Mouse (Mus musculus) forebrain, embryonic 11.5 days (tissue): ENCODE measurements around the gene Olfr770. TPM values are rescaled to one million over a fixed set of nuclear protein-coding genes. Genes with fewer than 3 reads are reported as not detected.
"Not testable (repeated sequence)": the region's sequence is repeated elsewhere in the genome, so short reads cannot be mapped to it uniquely, and the experiment has no call there.

ENCODE experiments used
- ATAC-seq: fragments of 200-750 bp; cut with Nextera tagmentation; replicated peaks from 2 replicates; pipeline ENCODE4 v1.8.0; 2017; ENCODE audit warnings: moderate TSS enrichment; ENCODE audit not compliant: low FRiP score
- DNase-seq: peaks from one replicate; pipeline ENCODE4 v3.0.0-alpha.2; 2017; ENCODE audit warnings: low spot score
- H3K27ac ChIP-seq: fragments of 300-500 bp; sonication (generic); 2 replicates; pipeline ENCODE4 v1.5.1; 2014; ENCODE audit warnings: low read depth, low read length
- H3K27me3 ChIP-seq: fragments of 300-500 bp; sonication (generic); 2 replicates; pipeline ENCODE4 v1.6.1; 2014; ENCODE audit warnings: mild to moderate bottlenecking, low read length, mixed read lengths; ENCODE audit not compliant: control insufficient read depth, insufficient read depth
- H3K36me3 ChIP-seq: fragments of 300-500 bp; sonication (generic); 2 replicates; pipeline ENCODE4 v1.6.1; 2014; ENCODE audit warnings: mild to moderate bottlenecking, low read length, moderate library complexity, mixed read lengths; ENCODE audit not compliant: control insufficient read depth, insufficient read depth
- H3K4me1 ChIP-seq: fragments of 300-500 bp; sonication (generic); replicated peaks from 2 replicates; pipeline ENCODE4 v1.6.1; 2014; ENCODE audit warnings: low read length, mixed read lengths; ENCODE audit not compliant: control insufficient read depth, insufficient read depth
- H3K4me2 ChIP-seq: fragments of 300-500 bp; sonication (generic); 2 replicates; pipeline ENCODE4 v1.6.1; 2014; ENCODE audit warnings: low read depth, mild to moderate bottlenecking, low read length, moderate library complexity, mixed read lengths; ENCODE audit not compliant: severe bottlenecking
- H3K4me3 ChIP-seq: fragments of 300-500 bp; sonication (generic); 2 replicates; pipeline ENCODE4 v1.5.1; 2014; ENCODE audit warnings: low read depth, low read length
- H3K9ac ChIP-seq: fragments of 300-500 bp; sonication (generic); 2 replicates; pipeline ENCODE4 v1.6.1; 2014; ENCODE audit warnings: low read length
- H3K9me3 ChIP-seq: fragments of 300-500 bp; sonication (generic); 2 replicates; pipeline ENCODE4 v1.6.1; 2016; ENCODE audit warnings: low read length, mixed read lengths; ENCODE audit not compliant: control insufficient read depth
- WGBS: fragments of 180-500 bp; shearing (Covaris S2); extraction: QIAGEN DNeasy Blood & Tissue Kit; methylation state at CpG from one replicate; pipeline ENCODE4 v1.1.7; 2014; 5-methylcytosine and 5-hydroxymethylcytosine counted together
- polyA plus RNA-seq: library from polyadenylated mRNA; unstranded; fragments of >200 nt; fragmentation: Nextera tagmentation; extraction: Ambion mirVana; gene quantifications from 2 replicates; pipeline ENCODE4 v1.2.1, GENCODE M21; 2014

Olfr770 gene
- polyA plus RNA-seq: not detected in 2 replicates

DNA sequence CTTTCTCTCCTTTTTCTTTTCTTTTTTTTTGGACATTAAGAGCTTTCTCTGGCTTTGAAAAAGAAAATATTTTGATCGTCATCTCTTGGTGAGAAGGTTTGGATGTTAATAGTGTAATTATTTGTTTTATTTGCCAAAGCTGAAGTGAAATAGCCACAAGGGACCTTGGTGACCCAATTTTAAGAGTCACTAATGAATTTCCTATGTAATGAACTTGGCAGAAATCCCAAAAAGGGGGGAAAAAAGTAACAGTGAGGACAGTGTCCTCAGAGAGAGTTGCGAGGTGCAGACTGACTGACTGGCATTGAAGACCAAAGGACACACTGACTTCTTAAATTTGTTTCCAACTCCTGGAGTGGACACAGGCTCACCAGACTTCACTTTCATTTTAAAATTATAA lies at the start of gene Olfr770:
Gene Olfr770 (minus strand): TSS at position 101 of the 400 bp plus-strand sequence.
- Histone ChIP-seq H3K4me1 (no peaks in the 10 kb centered on the region), H3K36me3 (no peaks in the 10 kb centered on the region), H3K4me3 (no peak within 1 kb of the TSS), H3K27ac (no peak within 1 kb of the TSS), H3K9me3 (no peaks in the 10 kb centered on the region), H3K9ac (no peak within 1 kb of the TSS), H3K27me3 (no peaks in the 10 kb centered on the region), H3K4me2 (no peak within 1 kb of the TSS)
- ATAC-seq (no peak), DNase-seq (no peak)
- WGBS: 87% methylated on average over 2 of the region's 2 CpGs

DNA sequence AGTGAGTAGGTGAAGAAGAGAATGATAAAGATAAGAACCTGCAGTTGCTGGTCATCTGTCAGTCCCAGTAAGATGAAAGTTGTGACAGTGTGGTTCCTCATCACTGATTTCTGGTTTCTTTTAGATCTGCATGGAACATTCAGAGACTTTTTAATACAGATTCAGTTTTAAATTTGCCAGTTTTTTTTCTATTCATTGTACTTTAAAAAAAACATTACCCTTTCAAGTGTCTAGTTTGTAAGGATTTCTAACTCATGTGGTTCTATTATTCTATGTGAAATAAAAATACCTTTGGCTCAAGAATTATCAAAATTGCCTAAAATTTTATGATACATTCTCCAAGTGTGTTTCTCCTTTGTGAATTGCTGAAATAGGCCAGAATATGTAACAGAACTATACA lies 48.5 kb upstream of the Olfr770 start, which contains the start of gene Olfr773:
Gene Olfr773 (minus strand): TSS at position 101 of the 400 bp plus-strand sequence.
- H3K27me3 ChIP-seq, H3K4me1 ChIP-seq, H3K9ac ChIP-seq, H3K27ac ChIP-seq, ATAC-seq, H3K4me3 ChIP-seq, H3K4me2 ChIP-seq, H3K9me3 ChIP-seq, DNase-seq, H3K36me3 ChIP-seq: not testable (repeated sequence)

DNA sequence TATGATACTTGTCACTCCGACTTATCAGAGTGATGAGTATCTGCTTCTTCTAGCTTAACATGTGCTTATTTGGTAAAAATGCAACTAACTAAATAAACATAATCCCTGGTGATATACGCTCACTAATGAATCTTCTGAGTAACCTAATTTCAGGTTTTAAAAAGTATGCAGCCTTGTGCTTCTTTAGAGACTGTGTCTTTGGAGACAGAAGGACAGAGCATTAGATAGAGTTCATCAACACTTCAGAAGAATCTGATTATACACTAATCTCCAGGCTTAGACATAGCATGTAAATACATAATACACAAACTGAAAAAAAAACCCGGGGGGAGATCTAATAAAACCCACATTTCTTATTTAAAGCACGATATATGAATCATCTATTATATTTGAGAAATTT lies 39.0 kb upstream of the Olfr770 start, which contains the start of gene Olfr772:
Gene Olfr772 (minus strand): TSS at position 101 of the 400 bp plus-strand sequence.
- H3K4me3 ChIP-seq, H3K4me1 ChIP-seq, H3K36me3 ChIP-seq, H3K9me3 ChIP-seq, H3K27me3 ChIP-seq, H3K27ac ChIP-seq, H3K4me2 ChIP-seq, H3K9ac ChIP-seq, DNase-seq, ATAC-seq: not testable (repeated sequence)
- WGBS: 83% methylated on average over 3 of the region's 4 CpGs

DNA sequence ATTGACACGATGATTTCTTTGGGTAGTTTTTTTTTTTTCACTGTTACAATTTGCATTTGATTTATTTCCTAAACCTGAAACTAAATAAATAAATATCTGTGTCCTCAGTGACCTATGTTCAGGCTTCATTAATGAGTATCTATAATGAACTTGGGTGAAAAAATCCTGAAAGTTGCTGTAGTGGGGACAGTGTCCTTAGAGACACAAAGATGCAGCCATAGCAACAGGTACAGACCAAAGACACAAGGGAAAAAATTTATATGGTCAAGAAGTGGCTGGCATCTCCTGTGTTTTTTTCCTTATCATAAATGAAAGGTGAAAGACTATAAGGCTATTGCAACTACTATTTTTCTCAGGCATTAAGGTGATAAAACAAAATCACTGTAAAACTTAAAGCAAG lies 25.9 kb upstream of the Olfr770 start, which contains the start of gene Olfr771:
Gene Olfr771 (minus strand): TSS at position 101 of the 400 bp plus-strand sequence.
- DNase-seq (no peak), ATAC-seq (no peak)
- H3K4me1 ChIP-seq: no peaks in the 10 kb centered on the region
- WGBS: 85% methylated on average over 1 of the region's 1 CpGs
- H3K9ac ChIP-seq: no peak within 1 kb of the TSS
- no peak within 1 kb of the TSS for H3K4me2 ChIP-seq
- no peak within 1 kb of the TSS for H3K4me3 ChIP-seq
- H3K27ac ChIP-seq: no peak within 1 kb of the TSS
- H3K9me3 ChIP-seq: no peaks in the 10 kb centered on the region
- H3K27me3 ChIP-seq: no peaks in the 10 kb centered on the region
- no peaks in the 10 kb centered on the region for H3K36me3 ChIP-seq

DNA sequence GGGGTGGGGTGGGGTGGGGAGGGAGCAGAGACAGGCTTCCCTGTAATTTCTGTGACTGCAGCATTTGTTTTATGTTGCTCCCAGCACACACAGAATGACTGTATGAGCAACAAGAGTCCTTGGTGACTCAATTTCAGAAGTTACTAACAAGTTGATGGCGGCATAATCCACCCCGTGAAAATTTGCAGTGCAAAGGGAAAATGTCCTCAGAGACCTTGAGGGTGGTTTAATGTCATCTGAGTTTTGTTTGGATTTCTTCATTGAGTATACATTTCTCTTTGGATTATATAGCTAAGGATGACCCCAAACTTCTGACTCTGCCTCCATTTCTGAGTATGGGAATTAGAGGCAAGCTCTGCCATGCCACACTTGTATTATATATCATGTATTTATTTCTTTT lies 21.0 kb downstream of the Olfr770 start, which contains the start of gene Olfr769:
Gene Olfr769 (minus strand): TSS at position 101 of the 400 bp plus-strand sequence.
- H3K4me3 ChIP-seq: no peak within 1 kb of the TSS
- H3K9me3 ChIP-seq: no peaks in the 10 kb centered on the region
- no peaks in the 10 kb centered on the region for H3K4me1 ChIP-seq
- ATAC-seq: no peak
- H3K9ac ChIP-seq: no peak within 1 kb of the TSS
- no peaks in the 10 kb centered on the region for H3K36me3 ChIP-seq
- no peak within 1 kb of the TSS for H3K4me2 ChIP-seq
- WGBS: 90% methylated on average over 2 of the region's 2 CpGs
- H3K27me3 ChIP-seq: no peaks in the 10 kb centered on the region
- DNase-seq: no peak
- H3K27ac ChIP-seq: no peak within 1 kb of the TSS

DNA sequence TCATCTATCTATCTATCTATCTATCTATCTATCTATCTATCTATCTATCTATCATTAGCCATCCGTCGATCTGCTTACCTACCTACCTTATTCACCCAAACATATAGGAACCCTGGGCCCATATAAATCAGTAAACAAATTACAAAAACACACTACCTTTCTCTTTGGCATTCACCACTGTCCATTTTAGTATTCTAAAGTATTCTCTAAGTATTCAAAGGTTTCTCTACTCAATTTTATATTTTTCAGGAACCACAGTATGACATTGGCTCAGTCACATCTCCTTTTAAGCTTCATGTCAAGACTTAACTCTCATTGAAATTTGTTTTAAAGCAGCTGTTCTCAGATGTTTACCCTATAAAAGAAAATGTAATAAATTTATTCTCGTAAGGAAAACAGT lies 23.7 kb downstream of the Olfr770 start:
- Histone ChIP-seq H3K4me2 (no peak overlapping the region), H3K36me3 (no peaks in the 10 kb centered on the region), H3K4me3 (no peak overlapping the region), H3K27ac (no peak overlapping the region), H3K27me3 (no peaks in the 10 kb centered on the region), H3K9ac (no peak overlapping the region), H3K4me1 (no peaks in the 10 kb centered on the region), H3K9me3 (no peaks in the 10 kb centered on the region)
- 95% methylated on average over 3 of the region's 3 CpGs for WGBS
- DNase-seq (no peak), ATAC-seq (no peak)

DNA sequence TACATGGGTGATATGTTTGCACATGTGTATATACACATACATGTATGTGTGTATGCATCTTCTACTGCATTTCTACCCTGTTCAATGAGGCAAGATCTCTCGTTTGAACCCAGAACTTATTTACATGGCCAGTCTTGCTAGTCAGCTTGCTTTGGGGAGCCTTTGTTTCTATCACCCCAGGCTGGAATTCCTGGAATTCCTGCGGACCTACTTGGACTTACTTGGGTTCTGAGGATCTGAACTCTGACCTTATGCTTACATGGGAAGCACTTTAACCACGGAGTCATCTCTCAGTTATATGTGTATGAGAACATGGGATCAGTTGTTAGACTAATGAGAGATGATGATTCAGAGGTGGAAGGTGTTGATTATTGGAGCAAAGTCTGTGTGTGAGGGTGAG lies 37.6 kb downstream of the Olfr770 start:
- no peaks in the 10 kb centered on the region for H3K4me1 ChIP-seq
- DNase-seq (no peak), ATAC-seq (no peak)
- H3K4me3 ChIP-seq: no peak overlapping the region
- H3K9me3 ChIP-seq: no peaks in the 10 kb centered on the region
- WGBS: 41% methylated on average over 3 of the region's 3 CpGs
- H3K36me3 ChIP-seq: no peaks in the 10 kb centered on the region
- H3K27me3 ChIP-seq: no peaks in the 10 kb centered on the region
- no peak overlapping the region for H3K9ac ChIP-seq
- no peak overlapping the region for H3K27ac ChIP-seq
- H3K4me2 ChIP-seq: no peak overlapping the region

DNA sequence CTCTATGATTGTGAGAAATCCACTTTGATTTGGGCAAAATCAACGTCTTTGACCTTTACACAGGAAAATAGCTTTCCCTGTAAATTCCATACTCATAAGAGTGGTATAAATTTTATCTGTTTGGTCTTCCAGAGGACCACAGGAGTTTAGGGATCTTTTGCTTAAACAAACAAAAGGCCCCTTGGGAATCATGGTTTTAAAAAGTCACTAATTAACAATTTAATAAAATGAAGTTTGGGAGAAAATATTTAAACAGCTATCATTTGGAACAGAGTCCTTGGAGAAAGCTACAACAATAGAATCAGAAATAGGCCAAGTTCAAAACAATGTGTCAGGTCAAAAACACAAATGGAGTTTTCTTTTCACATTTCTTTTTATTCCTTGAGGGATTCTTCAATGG lies 39.5 kb downstream of the Olfr770 start, which contains the start of gene Olfr768:
Gene Olfr768 (minus strand): TSS at position 101 of the 400 bp plus-strand sequence.
- Histone ChIP-seq H3K4me3 (no peak within 1 kb of the TSS), H3K9ac (no peak within 1 kb of the TSS), H3K27me3 (no peaks in the 10 kb centered on the region), H3K9me3 (no peaks in the 10 kb centered on the region), H3K4me1 (no peaks in the 10 kb centered on the region), H3K36me3 (no peaks in the 10 kb centered on the region), H3K27ac (no peak within 1 kb of the TSS), H3K4me2 (no peak within 1 kb of the TSS)
- WGBS: 88% methylated on average over 1 of the region's 1 CpGs
- no peak for ATAC-seq
- no peak for DNase-seq

DNA sequence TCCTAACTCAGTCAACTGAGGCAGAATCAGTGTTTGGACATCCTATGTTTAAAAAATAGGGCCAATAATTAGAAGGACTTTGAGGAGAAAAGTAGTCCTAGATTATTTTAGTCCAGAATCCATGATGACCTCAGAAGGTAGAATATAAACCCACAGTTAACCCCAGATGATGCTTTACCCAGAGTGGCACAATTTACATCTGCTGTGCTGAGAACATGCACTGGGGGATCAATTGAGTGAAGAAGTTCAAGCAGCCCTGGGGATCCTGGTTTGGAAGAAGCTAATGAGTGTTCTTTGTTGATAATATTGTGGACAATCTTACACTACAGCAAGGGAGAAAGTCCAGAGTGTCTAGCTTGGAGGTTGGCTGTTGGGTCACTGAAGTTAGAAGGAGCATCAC lies 56.0 kb downstream of the Olfr770 start, which contains the start of gene Olfr767:
Gene Olfr767 (minus strand): TSS at position 101 of the 400 bp plus-strand sequence.
- H3K27ac ChIP-seq, H3K36me3 ChIP-seq, H3K4me1 ChIP-seq, H3K9me3 ChIP-seq, H3K27me3 ChIP-seq, H3K4me2 ChIP-seq, H3K4me3 ChIP-seq, ATAC-seq, DNase-seq, H3K9ac ChIP-seq: not testable (repeated sequence)
